Mouse (Mus musculus) CH12.LX (cell line): ENCODE results near the gene Rpp14. TPM values are rescaled to one million over a fixed set of nuclear protein-coding genes. Genes with fewer than 3 reads are reported as not detected.

Experiments
- DNase-seq: peaks from one replicate; pipeline ENCODE4 v3.0.0-alpha.2; 2013; ENCODE audit errors: extremely low read depth
- H3K27ac ChIP-seq: 2 replicates; pipeline ENCODE4 v1.5.1; 2012; ENCODE audit warnings: low read depth, mild to moderate bottlenecking, control low read depth, moderate library complexity; ENCODE audit not compliant: insufficient read depth
- H3K27me3 ChIP-seq: replicated peaks from 2 replicates; pipeline ENCODE3; 2012; ENCODE audit warnings: inconsistent platforms
- H3K36me3 ChIP-seq, 2 experiments: replicated peaks in 1 of 2; 2 replicates each; pipeline versions ENCODE3 to v1.6.1; 2012; ENCODE audit warnings: inconsistent platforms in 1 of 2, low read length in 1 of 2, mild to moderate bottlenecking in 1 of 2, mixed read lengths in 1 of 2, moderate library complexity in 1 of 2; ENCODE audit not compliant: control insufficient read depth in 1 of 2, insufficient read depth in 1 of 2
- H3K4me1 ChIP-seq, 2 experiments: 2 replicates each; pipeline ENCODE4 v1.6.1; 2012; ENCODE audit warnings: inconsistent platforms in 1 of 2, moderate library complexity in 1 of 2; ENCODE audit not compliant: insufficient read depth in 2 of 2, control insufficient read depth in 1 of 2
- H3K4me2 ChIP-seq: 2 replicates; pipeline ENCODE4 v1.6.1; 2012; ENCODE audit warnings: low read depth, mild to moderate bottlenecking, control low read depth; ENCODE audit not compliant: poor library complexity, insufficient read depth, severe bottlenecking
- H3K4me3 ChIP-seq, 3 experiments: fragments of 150-350 bp in 1 of 3; sonication (generic) in 1 of 3; replicated peaks in 1 of 3; 2 replicates each; pipeline versions ENCODE3 to v1.5.1; 2011 to 2012; ENCODE audit warnings: low read depth in 2 of 3, low read length in 2 of 3, mild to moderate bottlenecking in 2 of 3, moderate library complexity in 2 of 3, control low read depth in 1 of 3, improper control_type of control experiment in 1 of 3, inconsistent platforms in 1 of 3, mixed read lengths in 1 of 3; ENCODE audit not compliant: poor library complexity in 1 of 3
- H3K79me2 ChIP-seq: replicated peaks from 2 replicates; pipeline ENCODE4 v1.6.1; 2012; ENCODE audit warnings: mild to moderate bottlenecking, moderate library complexity; ENCODE audit not compliant: control insufficient read depth, poor library complexity, insufficient read depth, severe bottlenecking; ENCODE audit errors: extremely low read depth
- H3K9ac ChIP-seq: 2 replicates; pipeline ENCODE4 v1.6.1; 2012; ENCODE audit warnings: low read depth, mild to moderate bottlenecking, control low read depth, moderate library complexity; ENCODE audit not compliant: insufficient read depth
- H3K9me3 ChIP-seq: replicated peaks from 2 replicates; pipeline ENCODE3; 2012; ENCODE audit warnings: low read length, inconsistent platforms, mixed read lengths
- BHLHE40 ChIP-seq: IDR thresholded peaks from 2 replicates; pipeline ENCODE4 v1.6.1; 2011; ENCODE audit warnings: mild to moderate bottlenecking, low read depth, low read length, improper control_type of control experiment
- CHD1 ChIP-seq: IDR thresholded peaks from 2 replicates; pipeline ENCODE4 v1.6.1; 2012; ENCODE audit warnings: low read depth, low read length, improper control_type of control experiment, inconsistent platforms
- ELF1 ChIP-seq: IDR thresholded peaks from 2 replicates; pipeline ENCODE4 v1.6.1; 2014; ENCODE audit warnings: low read depth, mild to moderate bottlenecking, inconsistent platforms, low read length, improper control_type of control experiment
- HCFC1 ChIP-seq: IDR thresholded peaks from 2 replicates; pipeline ENCODE4 v1.6.1; 2012; ENCODE audit warnings: low read depth, mild to moderate bottlenecking, inconsistent platforms, low read length, improper control_type of control experiment
- JUND ChIP-seq: conservative IDR thresholded peaks from 2 replicates; pipeline ENCODE4 v1.6.1; 2011; ENCODE audit warnings: low read depth, low read length, improper control_type of control experiment
- KAT2A ChIP-seq: IDR thresholded peaks from 2 replicates; pipeline ENCODE4 v1.6.1; 2012; ENCODE audit warnings: low read length, improper control_type of control experiment, inconsistent platforms; ENCODE audit not compliant: insufficient replicate concordance
- MAFK ChIP-seq: IDR thresholded peaks from 2 replicates; pipeline ENCODE4 v1.6.1; 2011; ENCODE audit warnings: low read length, improper control_type of control experiment; ENCODE audit not compliant: insufficient replicate concordance
- MAX ChIP-seq: IDR thresholded peaks from 2 replicates; pipeline ENCODE4 v1.6.1; 2011; ENCODE audit warnings: low read length, improper control_type of control experiment
- MEF2A ChIP-seq: IDR thresholded peaks from 2 replicates; pipeline ENCODE4 v1.6.1; 2014; ENCODE audit warnings: low read depth, mild to moderate bottlenecking, inconsistent platforms, low read length, improper control_type of control experiment, borderline replicate concordance
- MYC ChIP-seq: IDR thresholded peaks from 2 replicates; pipeline ENCODE4 v1.6.1; 2011; ENCODE audit warnings: low read depth, mild to moderate bottlenecking, improper control_type of control experiment, low read length
- NELFE ChIP-seq: IDR thresholded peaks from 2 replicates; pipeline ENCODE4 v1.6.1; 2011; ENCODE audit warnings: low read depth, low read length, improper control_type of control experiment
- NRF1 ChIP-seq: IDR thresholded peaks from 2 replicates; pipeline ENCODE4 v1.6.1; 2014; ENCODE audit warnings: low read depth, mild to moderate bottlenecking, inconsistent platforms, low read length, improper control_type of control experiment, moderate library complexity
- PAX5 ChIP-seq: IDR thresholded peaks from 2 replicates; pipeline ENCODE4 v1.6.1; 2012; ENCODE audit warnings: low read length, inconsistent platforms, mixed read lengths
- POLR2A ChIP-seq: IDR thresholded peaks from 2 replicates; pipeline ENCODE4 v1.6.1; 2011; ENCODE audit warnings: low read depth, mild to moderate bottlenecking, improper control_type of control experiment, low read length
- POLR2AphosphoS2 ChIP-seq: IDR thresholded peaks from 2 replicates; pipeline ENCODE4 v1.6.1; 2011; ENCODE audit warnings: low read depth, low read length, improper control_type of control experiment
- RAD21 ChIP-seq: IDR thresholded peaks from 2 replicates; pipeline ENCODE4 v1.6.1; 2011; ENCODE audit warnings: low read depth, mild to moderate bottlenecking, low read length, improper control_type of control experiment, moderate library complexity
- RCOR1 ChIP-seq: conservative IDR thresholded peaks from 2 replicates; pipeline ENCODE4 v1.6.1; 2012; ENCODE audit warnings: low read depth, mild to moderate bottlenecking, inconsistent platforms, low read length, improper control_type of control experiment
- SIN3A ChIP-seq: IDR thresholded peaks from 2 replicates; pipeline ENCODE4 v1.6.1; 2012; ENCODE audit warnings: low read length, improper control_type of control experiment, inconsistent platforms
- UBTF ChIP-seq: IDR thresholded peaks from 2 replicates; pipeline ENCODE4 v1.6.1; 2012; ENCODE audit warnings: low read depth, mild to moderate bottlenecking, inconsistent platforms, low read length, improper control_type of control experiment, moderate library complexity
- ZKSCAN1 ChIP-seq: IDR thresholded peaks from 2 replicates; pipeline ENCODE4 v1.6.1; 2012; ENCODE audit warnings: low read depth, inconsistent platforms, low read length, improper control_type of control experiment, borderline replicate concordance
- ZMIZ1 ChIP-seq: IDR thresholded peaks from 2 replicates; pipeline ENCODE4 v1.6.1; 2012; ENCODE audit warnings: low read depth, mild to moderate bottlenecking, inconsistent platforms, low read length, improper control_type of control experiment
- dilution Hi-C: fragments of 300-500 bp; cut with MboI; formaldehyde crosslinking; loops from 2 replicates; pipeline ENCODE4 v1.14.3; 2020; ENCODE audit warnings: low sequenced_read_pairs; ENCODE audit not compliant: extremely low pct_unique_long_range_greater_than_20kb, extremely low pct_ligation_motif_present
- in situ Hi-C: fragments of 300-500 bp; cut with MboI; formaldehyde crosslinking; loops from 3 replicates; pipeline ENCODE4 v1.14.3; 2019; ENCODE audit warnings: low sequenced_read_pairs, low pct_ligation_motif_present, low pct_unique_long_range_greater_than_20kb, mixed read lengths
- polyA plus RNA-seq: library from polyadenylated mRNA; unstranded; fragments of >175 nt; gene quantifications from 2 replicates; pipeline ENCODE4 v1.2.1, GENCODE M21; 2012; ENCODE audit warnings: low read depth; ENCODE audit not compliant: insufficient read length
- total RNA-seq, 2 experiments: library from RNA; depleted of rRNA; stranded (reverse); fragments of 300-350 nt in 1 of 2; fragments of >200 nt in 1 of 2; gene quantifications; 2 replicates each; pipeline ENCODE4 v1.2.3; 2012 to 2014

Gene Rpp14
- total and polyA plus RNA-seq, 3 experiments: 32.4 to 140 (median 101) TPM

DNA sequence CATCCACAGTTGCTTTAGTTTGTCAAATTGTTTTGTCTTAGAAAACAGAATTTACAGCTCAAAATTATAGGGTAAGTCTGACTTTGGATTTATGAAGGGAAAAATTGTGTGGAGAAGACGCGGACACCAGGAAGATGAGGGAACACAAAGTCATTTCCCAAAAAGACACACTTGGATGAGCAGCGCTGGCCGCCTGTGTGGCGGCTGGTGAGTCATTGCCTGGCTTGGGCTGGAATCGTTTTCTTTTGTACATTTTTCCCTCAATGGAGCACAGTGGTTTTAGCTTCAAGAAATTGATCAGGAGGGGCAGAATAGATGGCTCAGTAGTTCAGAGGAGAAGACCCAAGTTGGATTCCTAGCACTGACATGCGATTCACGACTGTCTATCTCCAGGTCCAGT lies 21.7 kb downstream of the Rpp14 start:
- H3K4me3 ChIP-seq: no peak overlapping the region
- no peak overlapping the region for H3K4me2 ChIP-seq
- no peak overlapping the region for H3K27ac ChIP-seq
- in situ Hi-C loops (no loop called here), dilution Hi-C loops (no loop called here)
- H3K27me3 ChIP-seq: no peaks in the 10 kb centered on the region
- H3K9me3 ChIP-seq: no peaks in the 10 kb centered on the region
- H3K79me2 ChIP-seq: peaks cover 27% of the 10 kb centered on the region
- no peak overlapping the region for H3K9ac ChIP-seq
- H3K36me3 ChIP-seq: peaks cover 0 to 48% of the 10 kb centered on the region in 2 experiments
- no peak for TF ChIP-seq PAX5
- no peak for TF ChIP-seq ZKSCAN1
- TF ChIP-seq NELFE: no peak
- H3K4me1 ChIP-seq: peaks cover 0 to 71% of the 10 kb centered on the region in 2 experiments; a peak in 3 of 4 replicates
- no peak for DNase-seq

DNA sequence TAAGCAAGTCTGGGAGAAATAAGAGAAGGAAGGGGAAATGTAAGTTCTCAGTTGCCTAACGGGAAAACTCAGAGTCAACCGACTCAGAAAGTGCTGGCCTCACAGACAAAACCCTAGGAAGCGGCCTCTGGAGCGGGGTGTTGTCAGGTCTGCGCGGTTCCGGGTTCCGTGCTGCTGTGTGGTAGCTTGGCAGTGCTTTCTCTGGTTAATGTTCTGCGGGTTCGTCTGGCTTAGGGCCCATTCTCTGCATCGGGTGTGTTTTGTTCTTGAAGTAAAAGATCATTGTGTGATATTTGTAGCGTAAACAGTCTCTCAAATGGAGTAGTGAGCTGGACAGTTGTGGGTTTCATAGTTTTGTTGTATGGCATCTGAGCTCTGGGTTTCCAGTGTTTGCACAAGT lies 22.5 kb downstream of the Rpp14 start:
- Histone ChIP-seq H3K4me3 (no peak overlapping the region), H3K27ac (no peak overlapping the region), H3K36me3 (peaks cover 0 to 53% of the 10 kb centered on the region in 2 experiments), H3K4me1 (peaks cover under 1 to 70% of the 10 kb centered on the region in 2 experiments; a peak in 3 of 4 replicates), H3K79me2 (peaks cover 27% of the 10 kb centered on the region), H3K27me3 (no peaks in the 10 kb centered on the region), H3K4me2 (no peak overlapping the region), H3K9ac (no peak overlapping the region), H3K9me3 (no peaks in the 10 kb centered on the region)
- DNase-seq: no peak
- dilution Hi-C loops (no loop called here), in situ Hi-C loops (no loop called here)
- TF ChIP-seq ZMIZ1 (no peak), POLR2A (no peak), NRF1 (no peak), MEF2A (no peak), RCOR1 (no peak), BHLHE40 (no peak), KAT2A (no peak), NELFE (no peak), MYC (no peak), MAX (no peak), MAFK (no peak), HCFC1 (no peak), JUND (no peak), SIN3A (no peak), CHD1 (no peak), UBTF (no peak), RAD21 (no peak), ELF1 (no peak), POLR2AphosphoS2 (no peak)
